Mouse (Mus musculus) intestine, embryonic 15.5 days (tissue): ENCODE measurements around the gene Pfpl. TPM values are rescaled to one million over a fixed set of nuclear protein-coding genes. Genes with fewer than 3 reads are reported as not detected.

Source experiments
- ATAC-seq: fragments of 200-750 bp; cut with Nextera tagmentation; 2 replicates; pipeline ENCODE4 v1.8.0; 2017; ENCODE audit warnings: moderate TSS enrichment, moderate library complexity
- H3K27ac ChIP-seq: fragments of 300-500 bp; sonication (generic); 2 replicates; pipeline ENCODE4 v1.5.1; 2015; ENCODE audit warnings: mild to moderate bottlenecking, inconsistent platforms
- H3K27me3 ChIP-seq: fragments of 300-500 bp; sonication (generic); replicated peaks from 2 replicates; pipeline ENCODE4 v1.6.1; 2015; ENCODE audit warnings: inconsistent platforms
- H3K36me3 ChIP-seq: fragments of 300-500 bp; sonication (generic); 2 replicates; pipeline ENCODE4 v1.6.1; 2015; ENCODE audit warnings: inconsistent platforms
- H3K4me1 ChIP-seq: fragments of 300-500 bp; sonication (generic); replicated peaks from 2 replicates; pipeline ENCODE4 v1.6.1; 2015; ENCODE audit warnings: inconsistent platforms
- H3K4me2 ChIP-seq: fragments of 300-500 bp; sonication (generic); replicated peaks from 2 replicates; pipeline ENCODE4 v1.6.1; 2015; ENCODE audit warnings: mild to moderate bottlenecking, inconsistent platforms
- H3K4me3 ChIP-seq: fragments of 300-500 bp; sonication (generic); replicated peaks from 2 replicates; pipeline ENCODE4 v1.5.1; 2015; ENCODE audit warnings: inconsistent platforms
- H3K9ac ChIP-seq: fragments of 300-500 bp; sonication (generic); 2 replicates; pipeline ENCODE4 v1.6.1; 2015; ENCODE audit warnings: inconsistent platforms
- H3K9me3 ChIP-seq: fragments of 300-500 bp; sonication (generic); 2 replicates; pipeline ENCODE4 v1.6.1; 2016; ENCODE audit warnings: inconsistent platforms
- WGBS: fragments of 180-500 bp; shearing (Covaris S2); methylation state at CpG from one replicate; pipeline ENCODE4 v1.1.7; 2015; 5-methylcytosine and 5-hydroxymethylcytosine counted together
- polyA plus RNA-seq: library from polyadenylated mRNA; unstranded; fragments of >200 nt; fragmentation: Nextera tagmentation; extraction: Ambion mirVana; gene quantifications from 2 replicates; pipeline ENCODE4 v1.2.1, GENCODE M21; 2015

Gene Pfpl
- polyA plus RNA-seq, 1 experiment from 2014 or later: not detected

DNA sequence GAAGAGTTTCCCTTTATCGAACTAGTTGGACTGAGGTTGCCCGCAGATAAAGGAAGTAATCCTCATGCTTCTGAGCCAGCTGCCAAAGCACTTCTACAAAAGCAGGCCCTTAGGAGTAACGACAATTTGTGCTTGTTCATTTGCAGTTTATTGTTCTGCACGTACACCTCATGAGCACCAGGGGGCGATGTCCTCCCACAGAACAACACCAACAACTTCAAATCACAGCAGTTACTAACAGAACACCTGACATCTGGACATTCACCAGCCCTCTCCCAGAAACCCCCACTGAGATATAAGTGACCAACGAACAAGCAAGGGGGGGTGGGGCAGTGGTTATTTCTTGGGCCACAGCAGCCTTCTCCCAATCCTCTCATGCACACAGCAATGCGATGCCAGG, 38.5 kb downstream of the Pfpl start:
- H3K4me3 ChIP-seq: no peak overlapping the region
- H3K27ac ChIP-seq: no peak overlapping the region
- H3K9me3 ChIP-seq: no peaks in the 10 kb centered on the region
- 27% methylated on average over 7 of the region's 7 CpGs for WGBS
- H3K4me2 ChIP-seq: no peak overlapping the region
- no peaks in the 10 kb centered on the region for H3K4me1 ChIP-seq
- ATAC-seq: peak; percentile 48; the same call in 1 of the 2 replicates
- H3K27me3 ChIP-seq: no peaks in the 10 kb centered on the region
- H3K36me3 ChIP-seq: peaks cover 16% of the 10 kb centered on the region
- H3K9ac ChIP-seq: no peak overlapping the region

DNA sequence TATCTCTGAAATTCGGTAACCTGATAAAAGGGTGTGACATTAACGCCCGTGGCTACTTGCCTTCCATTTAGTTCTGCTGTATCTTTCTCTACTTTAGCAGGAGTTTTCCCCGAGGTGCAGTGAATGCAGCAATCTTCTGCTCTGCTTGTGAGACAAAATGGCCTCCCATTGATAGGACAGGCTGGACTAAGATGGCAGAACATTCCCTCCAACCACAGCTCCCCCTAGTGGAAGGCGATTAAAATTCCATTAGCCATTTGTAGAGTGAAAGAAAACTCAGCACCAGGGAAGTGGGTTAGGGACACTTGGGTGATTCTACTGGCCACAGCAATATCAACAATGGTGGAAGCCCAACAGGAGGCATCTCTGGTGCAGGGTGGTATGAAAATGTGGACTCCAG, 39.7 kb downstream of the Pfpl start:
- WGBS: 81% methylated on average over 5 of the region's 5 CpGs
- Histone ChIP-seq H3K9ac (no peak overlapping the region), H3K9me3 (no peaks in the 10 kb centered on the region), H3K27ac (no peak overlapping the region), H3K27me3 (no peaks in the 10 kb centered on the region), H3K36me3 (peaks cover 16% of the 10 kb centered on the region), H3K4me3 (no peak overlapping the region), H3K4me1 (no peaks in the 10 kb centered on the region), H3K4me2 (no peak overlapping the region)
- no peak for ATAC-seq

DNA sequence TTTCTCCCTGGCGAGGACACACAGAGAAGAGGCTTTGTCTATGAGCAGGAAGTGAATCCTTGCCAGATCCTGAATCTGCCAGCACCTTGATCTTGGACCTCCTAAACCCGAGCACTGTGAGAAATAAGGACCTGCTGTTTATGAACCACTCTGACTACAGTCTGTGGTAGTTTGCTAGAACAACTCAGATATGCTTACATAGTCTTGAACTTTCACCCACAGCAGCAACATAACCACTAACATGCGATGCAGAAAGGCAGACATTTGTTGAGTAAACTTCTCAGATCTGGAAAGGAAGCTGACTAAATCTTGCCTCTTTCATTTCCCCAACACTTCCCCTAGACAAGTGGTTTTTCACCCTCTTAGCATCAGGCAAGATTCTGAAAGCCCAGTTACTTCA, 44.2 kb downstream of the Pfpl start:
- Histone ChIP-seq H3K4me1 (peaks cover 15% of the 10 kb centered on the region), H3K9ac (no peak overlapping the region), H3K36me3 (peaks cover 13% of the 10 kb centered on the region), H3K4me2 (no peak overlapping the region), H3K4me3 (no peak overlapping the region), H3K9me3 (no peaks in the 10 kb centered on the region), H3K27ac (no peak overlapping the region), H3K27me3 (no peaks in the 10 kb centered on the region)
- 61% methylated on average over 3 of the region's 3 CpGs for WGBS
- no peak for ATAC-seq

DNA sequence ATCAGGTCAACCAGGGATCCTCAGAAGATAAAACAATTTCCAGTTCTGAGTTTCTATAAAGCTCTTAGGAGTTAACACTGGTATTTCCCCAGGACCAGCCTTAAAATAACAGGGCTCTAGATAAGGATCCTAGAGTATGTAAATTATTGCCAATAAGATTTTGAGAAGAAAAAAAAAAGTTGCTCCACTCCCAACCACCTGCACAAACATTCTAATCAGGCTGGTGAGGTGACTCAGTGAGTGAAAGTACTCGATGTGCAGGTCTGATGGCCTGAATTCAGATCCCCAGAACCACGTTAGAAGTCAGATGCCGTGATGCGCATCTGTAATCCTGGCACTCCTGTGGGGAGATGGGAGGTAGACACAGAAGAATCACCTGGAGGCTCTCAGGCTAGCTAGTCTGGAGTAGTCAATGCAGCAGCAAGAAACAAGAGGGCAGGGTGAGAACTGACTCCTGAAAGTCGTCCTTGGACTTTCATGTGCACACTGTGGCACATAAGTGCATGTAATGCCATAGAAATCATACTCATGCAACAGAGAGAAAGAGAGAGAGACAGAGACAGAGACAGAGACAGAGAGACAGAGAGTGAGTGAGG, 44.8 kb downstream of the Pfpl start:
- 70% methylated on average over 5 of the region's 5 CpGs for WGBS
- peaks cover 16% of the 10 kb centered on the region for H3K4me1 ChIP-seq
- H3K9ac ChIP-seq: no peak overlapping the region
- no peak for ATAC-seq
- no peak overlapping the region for H3K4me3 ChIP-seq
- no peak overlapping the region for H3K27ac ChIP-seq
- peaks cover 13% of the 10 kb centered on the region for H3K36me3 ChIP-seq
- no peak overlapping the region for H3K4me2 ChIP-seq
- no peaks in the 10 kb centered on the region for H3K27me3 ChIP-seq
- H3K9me3 ChIP-seq: no peaks in the 10 kb centered on the region

DNA sequence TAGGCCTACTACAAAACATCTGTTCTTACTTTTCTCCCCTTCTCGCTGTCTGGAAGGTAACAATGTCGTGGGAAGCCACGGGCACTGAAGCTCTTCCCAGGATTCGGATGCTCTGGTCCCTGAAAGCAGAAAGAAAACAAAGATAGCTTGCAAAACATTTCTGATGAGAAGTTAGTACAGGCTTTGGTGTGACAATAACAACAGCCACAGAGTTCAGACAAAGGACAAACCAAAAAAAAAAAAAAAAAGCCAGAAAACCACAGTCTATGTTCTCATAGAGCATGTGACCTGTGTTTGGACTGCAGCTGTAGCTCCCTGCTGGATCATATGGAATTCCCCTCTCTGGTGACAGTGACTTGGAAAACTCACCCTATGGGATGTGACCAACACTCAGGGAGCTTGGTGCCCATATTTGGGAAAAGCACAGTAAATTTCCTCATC, 45.5 kb downstream of the Pfpl start:
- H3K36me3 ChIP-seq: peaks cover 11% of the 10 kb centered on the region; the same call in 1 of the 2 replicates
- H3K27me3 ChIP-seq: no peaks in the 10 kb centered on the region
- no peak overlapping the region for H3K4me2 ChIP-seq
- H3K4me1 ChIP-seq: peaks cover 16% of the 10 kb centered on the region
- no peak for ATAC-seq
- H3K27ac ChIP-seq: no peak overlapping the region
- no peak overlapping the region for H3K4me3 ChIP-seq
- H3K9me3 ChIP-seq: no peaks in the 10 kb centered on the region
- H3K9ac ChIP-seq: no peak overlapping the region
- 73% methylated on average over 4 of the region's 4 CpGs for WGBS

DNA sequence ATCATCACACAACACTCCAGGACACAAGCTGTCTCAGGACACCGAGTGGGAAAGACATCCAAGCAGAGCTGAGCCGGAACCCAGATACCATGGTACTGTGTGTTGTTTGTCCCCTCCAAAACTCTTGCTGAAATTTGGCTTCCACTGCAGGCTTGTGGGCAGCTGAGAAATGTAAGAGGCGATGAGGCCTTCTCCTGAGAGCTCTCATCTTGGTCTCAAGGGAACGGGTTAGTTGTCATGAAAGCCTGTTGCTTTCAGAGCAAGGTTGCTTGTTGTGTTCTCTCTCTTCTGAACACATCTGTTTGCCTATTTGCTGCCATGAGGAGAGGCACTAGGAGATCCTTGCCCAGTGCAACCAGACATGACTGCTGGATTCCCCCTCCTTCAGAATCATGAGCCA, 46.2 kb downstream of the Pfpl start:
- 87% methylated on average over 4 of the region's 4 CpGs for WGBS
- H3K4me1 ChIP-seq: peaks cover 16% of the 10 kb centered on the region
- H3K9me3 ChIP-seq: no peaks in the 10 kb centered on the region
- H3K4me3 ChIP-seq: no peak overlapping the region
- no peak for ATAC-seq
- no peaks in the 10 kb centered on the region for H3K27me3 ChIP-seq
- H3K36me3 ChIP-seq: peaks cover 6% of the 10 kb centered on the region; the same call in 1 of the 2 replicates
- no peak overlapping the region for H3K4me2 ChIP-seq
- no peak overlapping the region for H3K27ac ChIP-seq
- H3K9ac ChIP-seq: no peak overlapping the region

DNA sequence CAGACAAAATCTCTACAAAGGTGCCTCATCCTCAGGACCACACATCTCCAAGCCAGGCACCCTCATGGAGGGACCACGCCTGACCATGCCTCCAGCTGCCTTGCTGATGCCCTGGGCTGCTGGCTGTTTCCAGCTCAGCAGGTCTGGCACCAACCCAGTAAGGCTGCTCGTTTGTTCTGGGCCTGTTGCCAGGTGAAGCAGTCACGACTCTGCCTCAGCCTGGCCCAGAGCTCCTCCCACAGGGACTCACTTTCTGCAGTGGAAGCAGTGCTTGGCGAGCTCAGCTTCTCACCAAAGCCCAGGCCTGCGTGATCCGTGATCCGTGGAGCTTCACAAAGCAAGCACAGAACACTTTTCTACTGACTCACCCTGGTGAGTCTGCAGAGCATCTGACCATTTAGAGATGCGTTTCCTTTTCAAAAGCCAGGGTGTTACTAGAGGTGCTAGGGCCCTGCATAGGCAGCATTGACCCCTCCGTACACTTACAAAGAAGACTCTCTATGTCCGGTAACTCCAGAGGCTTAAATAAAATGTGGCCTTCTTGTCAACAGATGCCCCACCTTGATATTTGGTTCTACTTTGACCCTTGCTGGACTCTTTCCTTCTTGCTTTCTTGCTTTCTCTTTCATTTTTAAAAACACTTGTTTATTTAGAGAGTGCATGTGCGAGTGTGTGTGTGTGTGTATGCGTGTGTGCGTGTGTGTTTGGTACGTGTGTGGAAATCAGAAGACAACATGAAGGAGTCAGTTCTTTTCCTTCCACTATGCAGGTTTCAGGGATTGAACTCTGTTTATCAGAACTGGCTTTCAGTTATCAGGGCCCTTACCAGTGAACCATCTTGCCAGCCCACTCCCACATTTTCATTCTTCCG, 47.9 kb downstream of the Pfpl start:
- H3K9ac ChIP-seq: peak overlapping the region; percentile 9; the same call in 1 of the 2 replicates
- H3K9me3 ChIP-seq: no peaks in the 10 kb centered on the region
- peaks cover 5% of the 10 kb centered on the region; the same call in 1 of the 2 replicates for H3K36me3 ChIP-seq
- H3K27ac ChIP-seq: peak overlapping the region; percentile 71
- peak; percentile 92 for ATAC-seq
- 50% methylated on average over 15 of the region's 15 CpGs for WGBS
- no peak overlapping the region for H3K4me2 ChIP-seq
- peaks cover 16% of the 10 kb centered on the region for H3K4me1 ChIP-seq
- no peak overlapping the region for H3K4me3 ChIP-seq
- no peaks in the 10 kb centered on the region for H3K27me3 ChIP-seq

DNA sequence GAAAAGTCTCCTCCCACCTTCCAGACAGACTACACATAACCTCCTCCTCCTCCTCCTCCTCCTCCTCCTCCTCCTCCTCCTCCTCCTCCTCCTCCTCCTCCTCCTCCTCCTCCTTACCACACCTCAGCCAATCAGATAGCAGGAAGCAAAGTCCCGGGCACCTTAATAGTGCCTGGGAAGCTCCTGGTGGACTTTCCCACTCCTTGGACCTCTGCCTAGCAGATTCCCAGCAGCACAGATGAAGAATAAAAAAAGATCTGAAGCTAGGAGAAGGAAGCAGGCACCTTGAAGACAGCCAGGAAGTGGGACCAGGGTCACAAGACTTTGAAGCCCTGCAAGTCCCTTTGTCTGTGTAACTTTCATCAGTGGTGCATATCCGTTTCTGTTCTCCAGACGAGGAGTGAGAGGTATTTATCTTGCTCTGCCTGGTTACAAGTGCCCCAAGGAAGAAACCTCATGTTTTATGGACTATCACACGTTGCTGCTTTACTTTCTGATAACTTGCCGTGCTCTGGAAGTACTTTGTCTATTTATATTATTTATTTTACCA, 49.1 kb downstream of the Pfpl start:
- Histone ChIP-seq H3K4me1 (peaks cover 16% of the 10 kb centered on the region), H3K27me3 (no peaks in the 10 kb centered on the region), H3K27ac (0 out of 2 replicates have a peak overlapping the region, but pooled peaks have one; percentile 4), H3K9ac (no peak overlapping the region), H3K36me3 (peaks cover 9% of the 10 kb centered on the region; the same call in 1 of the 2 replicates), H3K9me3 (no peaks in the 10 kb centered on the region), H3K4me2 (no peak overlapping the region), H3K4me3 (no peak overlapping the region)
- WGBS: 16% methylated on average over 5 of the region's 5 CpGs
- peak; percentile 48 for ATAC-seq

DNA sequence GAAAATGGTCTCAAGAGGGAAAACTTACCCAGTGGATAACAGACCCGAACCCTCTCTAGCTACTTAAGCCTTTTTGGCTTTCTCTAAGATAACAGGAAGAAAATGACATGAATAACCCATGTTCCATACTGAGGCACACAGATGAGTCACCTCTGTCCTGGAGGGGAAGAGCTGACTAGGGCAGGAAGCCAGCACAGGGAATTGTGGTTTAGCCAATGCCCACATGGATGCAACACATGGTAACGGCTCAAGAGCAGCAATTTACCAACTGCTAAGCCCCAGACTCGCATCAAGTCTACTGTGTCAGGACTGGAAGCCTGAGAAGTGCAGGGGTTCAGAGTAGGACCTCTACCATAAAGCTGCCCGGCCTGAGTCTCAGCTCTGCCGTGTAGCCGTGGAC, 50.7 kb downstream of the Pfpl start:
- ATAC-seq: no peak
- Histone ChIP-seq H3K4me3 (no peak overlapping the region), H3K36me3 (peaks cover 19% of the 10 kb centered on the region; the same call in 1 of the 2 replicates), H3K27me3 (no peaks in the 10 kb centered on the region), H3K27ac (no peak overlapping the region), H3K4me2 (no peak overlapping the region), H3K9me3 (no peaks in the 10 kb centered on the region), H3K9ac (no peak overlapping the region), H3K4me1 (peaks cover 16% of the 10 kb centered on the region)
- WGBS: 90% methylated on average over 6 of the region's 6 CpGs

Other genes with a start within 250 kb of the Pfpl start
- gene Olfr1431, start 227.3 kb upstream of the Pfpl start, polyA plus RNA-seq: not detected in 2 replicates
- gene Olfr1432, start 195.3 kb upstream of the Pfpl start, polyA plus RNA-seq: not detected in 2 replicates
- not detected in 2 replicates for gene Olfr262, start 186.2 kb upstream of the Pfpl start, polyA plus RNA-seq
- not detected in 2 replicates for gene Olfr235, start 166.9 kb upstream of the Pfpl start, polyA plus RNA-seq
- gene Olfr1434, start 148.1 kb upstream of the Pfpl start, polyA plus RNA-seq: not detected in 2 replicates
- not detected in 2 replicates for gene Olfr1436, start 128.8 kb upstream of the Pfpl start, polyA plus RNA-seq
- gene Olfr1437, start 102.8 kb upstream of the Pfpl start, polyA plus RNA-seq: not detected in 2 replicates
- not detected in 2 replicates for gene Olfr1438-ps1, start 92.0 kb upstream of the Pfpl start, polyA plus RNA-seq
- not detected in 2 replicates for gene Olfr1440, start 40.6 kb upstream of the Pfpl start, polyA plus RNA-seq
- not detected in 2 replicates for gene Olfr1441, start 10.5 kb upstream of the Pfpl start, polyA plus RNA-seq
- 0.88 and 0.98 TPM in 2 replicates for gene Mpeg1, start 32.9 kb downstream of the Pfpl start, polyA plus RNA-seq
- gene Dtx4, start 73.5 kb downstream of the Pfpl start, polyA plus RNA-seq: 15.0 and 15.5 TPM in 2 replicates
- 18.4 and 20.0 TPM in 2 replicates for gene Fam111a, start 117.8 kb downstream of the Pfpl start, polyA plus RNA-seq
- gene Gm4952, start 172.1 kb downstream of the Pfpl start, polyA plus RNA-seq: 0.06 and 0.24 TPM in 2 replicates
- gene Glyat, start 205.4 kb downstream of the Pfpl start, polyA plus RNA-seq: 0.16 and 0.32 TPM in 2 replicates
- gene Olfr1442, start 242.5 kb downstream of the Pfpl start, polyA plus RNA-seq: not detected in 2 replicates